Mouse (Mus musculus): Measurements from ENCODE around the gene Nrip3. TPM values are rescaled to one million over a fixed set of nuclear protein-coding genes. Genes with fewer than 3 reads are reported as not detected.
A peak's percentile ranks its signal among the peaks of the same experiment; 100 is the strongest.

Nrip3 gene
- under 1 TPM; 0.39 to 0.45 TPM for total RNA-seq (2021)

- intact Hi-C loops (cut with DNase I): no loop called here
- DNase-seq (ENCODE audit: low spot score): peak; percentile 9
Observed at GRCm38 (mm10) chr7:109781470-109782203, at the start of gene Nrip3. Nrip3 (minus strand) TSS chr7:109782025.

- DNase-seq (ENCODE audit: low spot score): no peak
- intact Hi-C loops (cut with DNase I): no loop called here
Observed at GRCm38 (mm10) chr7:109831376-109831775, 49.6 kb upstream of the Nrip3 start.

- DNase-seq (ENCODE audit: low spot score): no peak
- intact Hi-C loops (cut with DNase I): no loop called here
Observed at GRCm38 (mm10) chr7:109826911-109827310, 45.1 kb upstream of the Nrip3 start.

- intact Hi-C loops (cut with DNase I): no loop called here
- DNase-seq (ENCODE audit: low spot score): no peak
Observed at GRCm38 (mm10) chr7:109825293-109825692, 43.5 kb upstream of the Nrip3 start.

- intact Hi-C loops (cut with DNase I): no loop called here
- DNase-seq (ENCODE audit: low spot score): no peak
Observed at GRCm38 (mm10) chr7:109818600-109818999, 36.8 kb upstream of the Nrip3 start.

GRCm38 (mm10) chr7:109817954-109818353, 36.1 kb upstream of the Nrip3 start:
- intact Hi-C loops (cut with DNase I): no loop called here

GRCm38 (mm10) chr7:109813330-109814140, 31.7 kb upstream of the Nrip3 start:
- DNase-seq (ENCODE audit: low spot score): no peak
- intact Hi-C loops (cut with DNase I): no loop called here

More at GRCm38 (mm10) chr7:109817954-109818353, 36.1 kb upstream of the Nrip3 start:
- DNase-seq (ENCODE audit: low spot score): no peak

GRCm38 (mm10) chr7:109807616-109808485, 26.0 kb upstream of the Nrip3 start:
- DNase-seq (ENCODE audit: low spot score): no peak
- intact Hi-C loops (cut with DNase I): no loop called here

GRCm38 (mm10) chr7:109804843-109805242, 23.0 kb upstream of the Nrip3 start:
- no peak for DNase-seq (ENCODE audit: low spot score)
- intact Hi-C loops (cut with DNase I): no loop called here

GRCm38 (mm10) chr7:109804355-109804754, 22.5 kb upstream of the Nrip3 start:
- DNase-seq (ENCODE audit: low spot score): no peak
- intact Hi-C loops (cut with DNase I): no loop called here

- no peak for DNase-seq (ENCODE audit: low spot score)
- intact Hi-C loops (cut with DNase I): no loop called here
Observed at GRCm38 (mm10) chr7:109803516-109803915, 21.7 kb upstream of the Nrip3 start.

GRCm38 (mm10) chr7:109800626-109801025, 18.8 kb upstream of the Nrip3 start:
- intact Hi-C loops (cut with DNase I): no loop called here
- no peak for DNase-seq (ENCODE audit: low spot score)

- intact Hi-C loops (cut with DNase I): no loop called here
- DNase-seq (ENCODE audit: low spot score): no peak
Observed at GRCm38 (mm10) chr7:109799168-109799567, 17.3 kb upstream of the Nrip3 start.

- intact Hi-C loops (cut with DNase I): no loop called here
Observed at GRCm38 (mm10) chr7:109795564-109795963, 13.7 kb upstream of the Nrip3 start.

GRCm38 (mm10) chr7:109794556-109794955, 12.7 kb upstream of the Nrip3 start:
- no peak for DNase-seq (ENCODE audit: low spot score)
- intact Hi-C loops (cut with DNase I): loop anchor here (5.0 kb wide), 1 partner anchor 83 kb away; no protein-coding TSS in a partner anchor

More at GRCm38 (mm10) chr7:109795564-109795963, 13.7 kb upstream of the Nrip3 start:
- no peak for DNase-seq (ENCODE audit: low spot score)

- intact Hi-C loops (cut with DNase I): loop anchor here (2.0 to 5.0 kb wide), 2 partner anchors 85 to 100 kb away; no protein-coding TSS in a partner anchor
- no peak for DNase-seq (ENCODE audit: low spot score)
Observed at GRCm38 (mm10) chr7:109792759-109793158, 10.9 kb upstream of the Nrip3 start.

GRCm38 (mm10) chr7:109790818-109791217, 9.0 kb upstream of the Nrip3 start:
- no peak for DNase-seq (ENCODE audit: low spot score)
- intact Hi-C loops (cut with DNase I): loop anchor here (5.0 kb wide), 1 partner anchor 86 kb away; no protein-coding TSS in a partner anchor

- intact Hi-C loops (cut with DNase I): no loop called here
- DNase-seq (ENCODE audit: low spot score): no peak
Observed at GRCm38 (mm10) chr7:109787860-109788259, 6.0 kb upstream of the Nrip3 start.

- no peak for DNase-seq (ENCODE audit: low spot score)
- intact Hi-C loops (cut with DNase I): no loop called here
Observed at GRCm38 (mm10) chr7:109783281-109783680, 1.5 kb upstream of the Nrip3 start.

- intact Hi-C loops (cut with DNase I): no loop called here
- no peak for DNase-seq (ENCODE audit: low spot score)
Observed at GRCm38 (mm10) chr7:109781087-109781469, 747 bp downstream of the Nrip3 start.
